Mouse (Mus musculus): ENCODE data around the gene Sema4g. TPM values are rescaled to one million over a fixed set of nuclear protein-coding genes. Genes with fewer than 3 reads are reported as not detected.

Gene Sema4g
- total and polyA plus RNA-seq, 3 experiments = 0.13 to 0.30 (median 0.22) TPM

DNA sequence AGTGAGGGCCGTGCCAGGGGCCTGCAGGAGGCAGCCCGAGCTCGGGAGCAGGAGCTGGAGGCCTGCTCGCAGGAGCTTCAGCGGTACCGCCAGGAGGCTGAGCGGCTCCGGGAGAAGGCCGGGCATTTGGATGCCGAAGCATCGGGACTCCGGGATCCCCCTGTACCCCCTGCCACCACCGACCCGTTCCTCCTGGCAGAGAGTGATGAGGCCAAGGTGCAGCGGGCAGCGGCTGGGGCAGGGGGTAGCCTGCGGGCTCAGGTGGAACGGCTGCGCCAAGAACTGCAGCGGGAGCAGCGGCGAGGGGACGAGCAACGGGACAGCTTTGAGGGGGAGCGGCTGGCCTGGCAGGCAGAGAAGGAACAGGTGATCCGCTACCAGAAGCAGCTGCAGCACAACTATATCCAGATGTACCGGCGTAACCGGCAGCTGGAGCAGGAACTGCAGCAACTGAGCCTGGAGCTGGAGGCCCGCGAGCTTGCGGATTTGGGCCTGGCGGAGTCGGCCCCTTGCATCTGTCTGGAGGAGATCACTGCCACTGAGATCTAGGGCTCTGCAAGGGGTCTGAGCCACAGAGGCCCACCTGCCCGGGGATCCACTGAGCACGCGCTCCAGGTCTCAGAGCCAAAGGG is 37.2 kb downstream of the Sema4g start:
- Histone ChIP-seq H3K4me1 (ENCODE audit: insufficient read depth, low read depth, low read length) (peaks cover 32% of the 10 kb centered on the region), H3K27me3 (ENCODE audit: insufficient read depth, low read length) (peaks cover 2% of the 10 kb centered on the region; the same call in 1 of the 2 replicates), H3K36me3 (replicated peaks) (peaks cover 71% of the 10 kb centered on the region), H3K9me3 (replicated peaks) (no peaks in the 10 kb centered on the region), H3K4me3 (ENCODE audit: low read depth, low read length) (no peak overlapping the region)
- no peak for TF ChIP-seq GATA1 (IDR thresholded peaks at IDR 0.05; ENCODE audit: borderline replicate concordance, low read length)
- ATAC-seq (ENCODE audit: extremely low read depth, insufficient number of reproducible peaks, low FRiP score, poor library complexity, severe bottlenecking) (no peak), DNase-seq (ENCODE audit: low spot score) (no peak)

DNA sequence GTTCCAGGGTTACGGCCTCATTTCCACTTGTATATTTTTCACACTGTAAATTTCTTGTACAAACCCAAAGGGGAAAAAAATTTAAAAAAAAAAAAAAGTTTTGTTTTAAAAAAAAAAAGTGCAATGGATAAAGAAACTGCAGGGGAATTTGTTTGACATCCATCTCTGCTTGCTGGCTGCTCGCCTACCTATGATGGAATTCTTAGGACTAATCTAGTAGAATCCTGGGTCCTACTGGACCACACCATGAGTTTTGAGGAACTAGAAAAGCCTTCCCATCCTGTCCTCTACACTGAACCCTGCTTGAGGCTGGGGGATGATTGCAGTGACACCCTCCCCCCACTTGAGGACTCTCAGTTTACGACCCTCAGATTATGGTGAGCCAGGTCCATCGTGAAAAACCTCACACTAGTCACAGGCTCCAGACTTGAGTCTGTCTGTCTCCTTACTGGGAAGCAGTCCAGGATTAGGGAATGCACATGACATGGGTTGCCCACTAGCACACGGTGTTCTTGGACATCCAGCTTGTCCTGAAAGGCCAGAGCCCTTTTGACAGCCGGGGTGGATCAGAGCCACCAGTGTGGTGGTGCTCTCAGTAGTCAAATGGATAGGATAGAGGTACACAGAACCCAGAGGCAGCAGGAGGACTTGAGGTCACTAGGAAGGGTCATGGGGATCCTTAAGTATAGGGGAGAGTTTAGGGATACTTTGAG is 38.2 kb downstream of the Sema4g start:
- Histone ChIP-seq H3K4me3 (ENCODE audit: low read depth, low read length) (no peak overlapping the region), H3K9me3 (replicated peaks) (no peaks in the 10 kb centered on the region), H3K4me1 (ENCODE audit: insufficient read depth, low read depth, low read length) (peaks cover 33% of the 10 kb centered on the region), H3K27me3 (ENCODE audit: insufficient read depth, low read length) (peaks cover 2% of the 10 kb centered on the region; the same call in 1 of the 2 replicates), H3K36me3 (replicated peaks) (peaks cover 60% of the 10 kb centered on the region)
- no peak for TF ChIP-seq TAL1 (conservative IDR thresholded peaks at IDR 0.05; ENCODE audit: low read depth, low read length)
- TF ChIP-seq CTCF (IDR thresholded peaks at IDR 0.05; ENCODE audit: low read depth, low read length) = no peak
- TF ChIP-seq GATA2 (IDR thresholded peaks at IDR 0.05; ENCODE audit: borderline replicate concordance, low read depth, low read length) = no peak
- TF ChIP-seq GATA1 (IDR thresholded peaks at IDR 0.05; ENCODE audit: borderline replicate concordance, low read length) = no peak
- no peak for TF ChIP-seq POLR2AphosphoS5 (IDR thresholded peaks at IDR 0.05; ENCODE audit: insufficient replicate concordance, low read depth, low read length)
- no peak for ATAC-seq (ENCODE audit: extremely low read depth, insufficient number of reproducible peaks, low FRiP score, poor library complexity, severe bottlenecking)
- DNase-seq (ENCODE audit: low spot score) = no peak

DNA sequence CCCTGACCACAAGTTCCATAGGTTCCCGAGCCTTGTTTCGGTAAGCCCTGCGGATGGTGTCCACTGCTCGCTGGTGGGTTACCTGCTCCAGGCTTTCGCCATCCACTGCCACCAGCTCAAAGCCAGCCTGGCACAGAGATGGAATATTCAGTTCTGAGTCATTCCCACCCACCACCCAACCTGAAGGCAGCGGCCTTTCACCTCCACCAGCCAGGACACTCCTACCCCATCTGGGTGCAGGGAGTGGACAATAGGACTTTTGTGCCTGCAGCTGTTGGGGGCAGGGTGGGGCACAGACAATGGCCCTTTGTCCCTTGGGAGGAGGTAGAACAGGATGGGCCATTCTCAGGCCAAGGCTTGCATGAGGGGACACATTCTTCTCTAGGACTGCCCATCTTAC is 38.9 kb downstream of the Sema4g start:
- ATAC-seq (ENCODE audit: extremely low read depth, insufficient number of reproducible peaks, low FRiP score, poor library complexity, severe bottlenecking) (no peak), DNase-seq (ENCODE audit: low spot score) (no peak)
- peaks cover 39% of the 10 kb centered on the region for H3K4me1 ChIP-seq (ENCODE audit: insufficient read depth, low read depth, low read length)
- H3K36me3 ChIP-seq (replicated peaks) = peaks cover 53% of the 10 kb centered on the region
- TF ChIP-seq GATA2 (IDR thresholded peaks at IDR 0.05; ENCODE audit: borderline replicate concordance, low read depth, low read length) = no peak
- no peak for TF ChIP-seq CTCF (IDR thresholded peaks at IDR 0.05; ENCODE audit: low read depth, low read length)
- TF ChIP-seq POLR2AphosphoS5 (IDR thresholded peaks at IDR 0.05; ENCODE audit: insufficient replicate concordance, low read depth, low read length) = no peak
- TF ChIP-seq TAL1 (conservative IDR thresholded peaks at IDR 0.05; ENCODE audit: low read depth, low read length) = no peak
- TF ChIP-seq GATA1 (IDR thresholded peaks at IDR 0.05; ENCODE audit: borderline replicate concordance, low read length) = no peak
- H3K9me3 ChIP-seq (replicated peaks) = no peaks in the 10 kb centered on the region
- peaks cover 3% of the 10 kb centered on the region; the same call in 1 of the 2 replicates for H3K27me3 ChIP-seq (ENCODE audit: insufficient read depth, low read length)
- H3K4me3 ChIP-seq (ENCODE audit: low read depth, low read length) = no peak overlapping the region

DNA sequence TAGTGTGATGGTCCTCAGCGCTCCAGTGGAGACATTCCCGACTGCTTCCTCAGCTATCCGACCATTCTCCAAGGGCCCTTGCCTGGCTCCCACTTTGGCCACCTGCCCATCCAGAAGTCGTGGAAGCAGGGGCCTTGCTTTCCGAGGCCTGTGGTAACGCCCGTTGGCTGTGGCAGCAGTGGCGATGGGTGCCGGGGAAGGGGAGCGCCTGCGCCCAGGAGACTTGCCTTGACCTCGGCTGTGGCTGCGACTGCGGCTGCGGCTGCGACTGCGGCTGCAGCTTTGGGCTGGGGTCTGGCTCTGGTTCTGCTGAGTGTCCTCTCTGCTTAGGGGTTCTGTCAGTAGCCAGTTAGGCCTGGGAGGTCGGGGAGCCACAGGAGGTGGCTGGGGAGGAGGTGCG is 39.8 kb downstream of the Sema4g start:
- peaks cover 47% of the 10 kb centered on the region for H3K36me3 ChIP-seq (replicated peaks)
- no peak for DNase-seq (ENCODE audit: low spot score)
- peaks cover 5% of the 10 kb centered on the region; the same call in 1 of the 2 replicates for H3K27me3 ChIP-seq (ENCODE audit: insufficient read depth, low read length)
- no peak for TF ChIP-seq TAL1 (conservative IDR thresholded peaks at IDR 0.05; ENCODE audit: low read depth, low read length)
- no peak for TF ChIP-seq CTCF (IDR thresholded peaks at IDR 0.05; ENCODE audit: low read depth, low read length)
- TF ChIP-seq POLR2AphosphoS5 (IDR thresholded peaks at IDR 0.05; ENCODE audit: insufficient replicate concordance, low read depth, low read length) = no peak
- no peak for TF ChIP-seq GATA2 (IDR thresholded peaks at IDR 0.05; ENCODE audit: borderline replicate concordance, low read depth, low read length)
- no peak for TF ChIP-seq GATA1 (IDR thresholded peaks at IDR 0.05; ENCODE audit: borderline replicate concordance, low read length)
- H3K4me3 ChIP-seq (ENCODE audit: low read depth, low read length) = no peak overlapping the region
- no peaks in the 10 kb centered on the region for H3K9me3 ChIP-seq (replicated peaks)
- ATAC-seq (ENCODE audit: extremely low read depth, insufficient number of reproducible peaks, low FRiP score, poor library complexity, severe bottlenecking) = no peak
- peaks cover 35% of the 10 kb centered on the region for H3K4me1 ChIP-seq (ENCODE audit: insufficient read depth, low read depth, low read length)

DNA sequence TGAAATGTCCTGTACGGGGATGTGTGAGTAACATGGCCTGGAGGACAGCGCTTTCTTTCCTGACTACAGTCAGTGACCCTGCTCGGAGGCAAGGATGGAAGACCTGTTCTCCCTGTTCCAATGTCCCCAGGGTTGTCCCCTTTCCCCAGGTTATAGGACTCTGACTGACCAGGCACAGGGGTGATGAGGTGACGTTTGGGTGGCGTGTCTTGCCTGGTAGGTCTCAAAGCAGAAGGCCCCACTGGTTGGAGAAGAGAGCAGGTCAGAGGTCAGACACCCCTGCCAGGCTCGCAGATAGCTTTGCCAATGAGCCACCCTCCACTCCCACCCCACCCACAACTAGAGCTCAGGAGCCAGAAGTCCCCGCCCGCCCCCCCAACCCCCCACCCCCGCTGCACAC is 40.7 kb downstream of the Sema4g start:
- TF ChIP-seq POLR2AphosphoS5 (IDR thresholded peaks at IDR 0.05; ENCODE audit: insufficient replicate concordance, low read depth, low read length) (no peak), CTCF (IDR thresholded peaks at IDR 0.05; ENCODE audit: low read depth, low read length) (no peak), GATA2 (IDR thresholded peaks at IDR 0.05; ENCODE audit: borderline replicate concordance, low read depth, low read length) (no peak), GATA1 (IDR thresholded peaks at IDR 0.05; ENCODE audit: borderline replicate concordance, low read length) (no peak), TAL1 (conservative IDR thresholded peaks at IDR 0.05; ENCODE audit: low read depth, low read length) (no peak)
- Histone ChIP-seq H3K27me3 (ENCODE audit: insufficient read depth, low read length) (peaks cover 5% of the 10 kb centered on the region; the same call in 1 of the 2 replicates), H3K36me3 (replicated peaks) (peaks cover 41% of the 10 kb centered on the region), H3K4me1 (ENCODE audit: insufficient read depth, low read depth, low read length) (peaks cover 31% of the 10 kb centered on the region), H3K9me3 (replicated peaks) (no peaks in the 10 kb centered on the region), H3K4me3 (ENCODE audit: low read depth, low read length) (no peak overlapping the region)
- no peak for DNase-seq (ENCODE audit: low spot score)
- ATAC-seq (ENCODE audit: extremely low read depth, insufficient number of reproducible peaks, low FRiP score, poor library complexity, severe bottlenecking) = no peak

DNA sequence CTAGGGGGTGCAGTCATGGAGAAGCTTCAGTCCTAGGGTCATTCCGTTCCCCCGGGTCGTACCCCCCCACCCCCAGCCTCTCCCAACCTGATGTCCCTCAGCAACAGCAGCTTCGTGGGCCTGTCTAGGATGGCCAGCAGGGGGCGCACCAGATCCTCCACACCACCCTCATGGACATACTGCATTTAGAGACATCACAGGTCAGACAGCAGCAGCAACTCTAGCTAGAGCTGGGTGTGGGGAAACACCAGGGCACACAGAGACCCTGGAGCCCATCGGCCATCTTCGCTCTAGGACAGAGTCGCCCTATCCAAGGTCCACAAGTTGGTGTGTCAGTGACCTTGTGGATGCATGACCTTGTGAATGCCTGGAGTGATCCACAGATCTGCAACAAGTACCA is 41.2 kb downstream of the Sema4g start:
- DNase-seq (ENCODE audit: low spot score) (peak; percentile 59), ATAC-seq (ENCODE audit: extremely low read depth, insufficient number of reproducible peaks, low FRiP score, poor library complexity, severe bottlenecking) (no peak)
- Histone ChIP-seq H3K9me3 (replicated peaks) (no peaks in the 10 kb centered on the region), H3K36me3 (replicated peaks) (peaks cover 36% of the 10 kb centered on the region), H3K27me3 (ENCODE audit: insufficient read depth, low read length) (peaks cover 5% of the 10 kb centered on the region; the same call in 1 of the 2 replicates), H3K4me1 (ENCODE audit: insufficient read depth, low read depth, low read length) (peaks cover 29% of the 10 kb centered on the region), H3K4me3 (ENCODE audit: low read depth, low read length) (no peak overlapping the region)
- TF ChIP-seq TAL1 (conservative IDR thresholded peaks at IDR 0.05; ENCODE audit: low read depth, low read length) = no peak
- peak; percentile 83; the same call in 1 of the 2 replicates for TF ChIP-seq CTCF (IDR thresholded peaks at IDR 0.05; ENCODE audit: low read depth, low read length)

All from G1E (cell line).